Mouse (Mus musculus) MEL-GATA-1-ER (cell line): ENCODE data around the gene Cnfn.
"Not testable (repeated sequence)": the region's sequence is repeated elsewhere in the genome, so short reads cannot be mapped to it uniquely, and the experiment has no call there.

Experiments used
- DNase-seq: peaks from one replicate; pipeline ENCODE4 v3.0.0-alpha.2; 2012; ENCODE audit warnings: low read depth; ENCODE audit errors: extremely low read depth

Gene Cnfn

GRCm38 (mm10) chr7:25369058-25369749 lies at the start of gene Cnfn:
Cnfn (minus strand) TSS chr7:25369724.
- DNase-seq = no peak

DNA sequence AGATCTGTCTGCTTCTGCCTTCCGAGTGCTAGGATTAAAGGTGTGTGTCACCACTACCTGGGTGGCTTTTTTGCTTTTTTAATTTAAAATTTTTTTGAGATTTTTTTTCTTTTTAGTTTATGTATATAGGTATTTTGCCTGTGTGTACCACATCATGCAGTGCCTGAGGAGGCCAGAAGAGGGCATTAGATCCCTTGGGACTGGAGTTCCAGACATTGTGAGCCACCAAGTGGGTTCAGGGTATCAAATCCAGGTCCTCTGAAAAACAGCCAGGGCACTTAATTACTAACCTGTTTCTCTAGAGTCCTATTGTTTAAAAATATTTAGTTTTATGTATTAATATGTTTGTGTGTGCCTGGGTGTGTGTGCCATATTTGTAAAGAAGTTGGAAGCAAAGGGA lies 48.1 kb upstream of the Cnfn start:
- peak; percentile 24 for DNase-seq

DNA sequence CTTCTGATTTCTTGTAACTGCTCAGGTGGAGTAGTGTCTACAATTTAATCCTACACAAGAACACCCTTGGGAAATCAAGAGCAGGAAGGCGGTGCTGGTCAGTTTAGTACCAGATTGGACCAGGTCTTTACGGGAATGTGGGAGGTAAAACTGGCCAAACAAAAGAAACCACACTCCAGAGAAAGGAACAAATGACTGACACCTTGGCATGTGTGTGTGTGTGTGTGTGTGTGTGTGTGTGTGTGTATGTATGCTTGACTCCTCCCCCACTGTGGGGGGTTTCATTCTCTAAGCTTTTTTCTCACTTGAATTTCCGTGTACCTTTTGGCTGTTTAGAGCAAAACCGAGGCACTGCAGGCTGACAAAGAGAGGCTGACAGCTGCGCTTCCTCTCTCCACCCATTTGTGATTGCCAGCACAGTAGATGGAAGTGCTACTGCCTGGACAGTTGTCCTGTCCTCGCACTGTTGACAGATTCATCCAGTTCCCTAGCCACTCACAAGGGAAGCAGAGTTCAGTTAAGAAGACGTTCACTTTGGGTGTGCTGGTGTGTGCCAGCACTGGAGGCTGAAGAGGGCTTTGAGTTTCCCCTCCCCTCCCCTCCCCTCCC lies 43.4 kb upstream of the Cnfn start, which contains the start of gene Cxcl17:
Cxcl17 (minus strand) TSS at position 54 of the 609 bp plus-strand sequence.
- DNase-seq = no peak

DNA sequence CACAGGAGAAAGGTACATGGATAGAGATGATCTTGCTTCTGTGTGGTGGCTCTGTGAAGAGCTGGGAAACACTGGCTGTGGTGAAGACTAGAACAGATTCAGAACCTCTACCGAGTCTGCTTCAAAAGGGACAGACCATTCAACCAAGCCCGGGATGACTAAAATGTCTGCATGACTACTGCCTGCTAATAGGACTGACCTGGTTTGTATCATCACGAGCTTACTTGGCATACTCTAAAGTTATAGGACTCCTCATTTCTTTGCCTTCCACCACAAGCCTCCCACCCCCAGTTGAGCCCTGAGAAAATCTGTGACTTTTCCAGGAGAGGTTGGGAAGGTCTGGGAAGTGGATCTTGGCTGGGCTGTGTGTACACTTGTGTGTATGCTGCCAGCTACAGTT lies 42.3 kb upstream of the Cnfn start:
- no peak for DNase-seq

GRCm38 (mm10) chr7:25410969-25411615 lies 41.6 kb upstream of the Cnfn start:
- DNase-seq = no peak

DNA sequence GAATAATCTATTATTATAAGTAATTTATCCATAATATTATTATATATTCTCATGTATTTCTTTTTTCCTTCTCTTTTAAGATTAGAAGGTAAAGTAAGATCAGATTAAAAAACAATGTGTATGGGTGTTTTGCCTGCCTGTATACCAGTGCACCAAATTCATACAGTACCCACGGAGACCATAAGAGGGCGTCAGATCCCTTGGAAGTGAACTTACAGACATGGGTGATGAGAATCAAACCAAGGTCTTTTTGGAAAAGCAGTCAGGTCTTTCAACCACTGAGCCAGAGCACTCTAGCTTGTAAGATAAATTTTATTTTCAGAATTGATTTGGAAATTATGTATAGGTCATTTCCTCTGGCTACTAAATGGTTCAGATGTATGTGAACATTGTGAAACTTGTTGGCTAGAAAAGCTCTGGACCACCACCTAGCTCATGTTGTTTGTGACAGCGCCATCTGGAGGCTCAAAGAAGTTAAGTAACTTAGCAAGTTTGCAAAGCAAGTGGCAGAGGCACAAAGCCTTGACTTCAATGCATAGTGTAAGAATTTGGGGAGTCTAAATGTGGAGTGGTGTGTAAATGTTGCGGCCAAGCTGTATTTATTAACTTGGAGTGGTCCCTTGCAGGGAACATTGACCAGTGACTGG lies 39.7 kb upstream of the Cnfn start:
- peak; percentile 75 for DNase-seq

DNA sequence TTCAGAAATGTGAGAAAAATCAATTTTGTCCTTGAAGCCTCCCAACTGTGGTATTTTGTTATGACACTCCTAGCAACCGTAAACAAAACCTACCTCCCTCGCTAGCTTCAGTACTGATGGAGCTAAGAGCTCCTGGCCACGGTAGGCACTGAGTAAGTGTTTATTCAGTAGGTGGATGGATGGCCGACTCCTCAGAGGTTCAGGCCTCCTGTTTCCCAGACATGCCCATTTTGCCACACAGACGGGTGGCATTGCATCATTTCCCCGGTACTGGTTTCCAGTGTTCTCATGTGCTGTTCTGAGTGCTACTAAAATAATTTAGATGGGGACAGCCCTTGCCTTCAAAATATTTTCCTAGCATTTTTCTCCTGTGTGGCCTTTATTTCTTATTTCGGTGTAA lies 36.9 kb upstream of the Cnfn start:
- no peak for DNase-seq

DNA sequence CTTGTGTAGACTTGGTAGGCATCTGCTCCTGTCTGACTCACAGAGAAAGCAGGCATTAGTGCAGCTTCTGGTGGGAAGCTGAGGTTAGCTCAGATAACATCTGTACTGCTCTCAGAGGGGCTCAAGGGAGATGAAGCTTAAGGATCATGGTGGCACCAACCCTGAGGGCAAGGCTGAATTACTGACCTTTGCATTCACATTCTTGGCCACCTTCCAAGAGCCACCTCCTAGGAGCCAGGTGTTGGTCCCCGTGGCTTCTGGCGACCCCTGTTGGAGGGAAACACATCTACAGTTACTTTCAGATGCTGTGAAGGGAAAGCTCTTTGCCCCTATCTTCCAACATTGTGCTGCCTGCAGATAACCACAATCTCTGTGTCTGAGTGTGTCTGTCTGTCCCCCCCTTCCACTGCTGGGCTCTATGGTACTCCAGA lies 33.2 kb upstream of the Cnfn start:
- DNase-seq = peak; percentile 18

- no peak for DNase-seq
These were observed 32.5 kb upstream of the Cnfn start for GRCm38 (mm10) chr7:25401986-25402385.

DNA sequence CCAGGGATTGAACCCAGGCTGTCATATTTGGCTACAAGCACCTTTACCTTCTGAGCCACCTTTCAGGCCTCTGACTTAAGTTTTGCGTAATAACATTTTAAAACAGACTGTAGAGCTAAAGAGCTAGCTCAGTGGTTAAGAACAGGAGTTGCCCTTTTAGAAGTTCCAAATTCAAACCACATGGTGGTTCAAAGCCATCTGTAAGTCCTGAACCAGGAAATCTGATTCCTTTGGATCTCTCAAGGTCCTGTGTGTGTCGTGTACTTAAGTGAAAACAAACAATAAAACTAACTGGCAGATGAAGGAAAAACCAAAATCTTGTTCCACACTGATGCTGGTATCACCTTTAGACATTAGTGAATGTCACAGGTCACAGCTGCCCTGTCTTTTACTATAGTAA lies 32.0 kb upstream of the Cnfn start:
- no peak for DNase-seq

DNA sequence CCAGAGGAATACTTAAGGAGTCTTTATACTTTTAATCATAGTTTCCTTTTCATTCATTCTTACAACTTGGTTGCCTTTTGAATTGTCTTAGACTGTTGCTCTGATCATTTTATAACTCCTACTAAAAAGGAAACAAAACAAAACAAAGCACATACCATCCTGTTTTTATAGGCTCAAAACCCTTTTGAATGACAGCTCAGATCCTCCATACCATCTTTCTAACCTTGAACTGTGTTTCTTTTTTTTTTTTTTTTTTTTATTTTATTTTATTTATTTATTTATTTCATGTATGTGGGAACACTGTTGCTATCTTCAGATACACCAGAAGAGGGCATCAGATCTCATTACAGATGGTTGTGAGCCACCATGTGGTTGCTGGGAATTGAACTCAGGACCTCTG lies 29.5 kb upstream of the Cnfn start:
- DNase-seq = not testable (repeated sequence)

DNA sequence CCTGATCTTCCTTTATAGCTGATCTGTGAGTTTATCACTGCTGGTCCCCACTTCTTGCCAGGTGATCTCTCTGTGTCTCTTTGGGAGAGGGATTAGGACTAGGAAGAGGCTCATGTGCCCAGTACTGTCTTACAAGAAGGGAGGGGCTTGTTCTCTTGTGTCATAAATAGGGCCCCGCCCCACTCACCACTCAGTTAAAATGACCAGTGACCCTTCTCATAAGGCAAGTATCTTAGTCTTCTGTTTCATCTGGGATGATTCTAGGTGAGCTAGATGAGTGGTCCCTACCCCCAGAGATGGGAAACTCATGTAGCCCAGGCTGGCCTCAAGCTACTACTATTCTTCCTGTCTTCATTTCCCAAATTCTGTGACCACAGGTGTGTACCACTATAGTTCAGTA lies 29.1 kb upstream of the Cnfn start, which contains the start of gene Lipe:
Lipe (minus strand) TSS at position 101 of the 400 bp plus-strand sequence.
- DNase-seq = no peak

DNA sequence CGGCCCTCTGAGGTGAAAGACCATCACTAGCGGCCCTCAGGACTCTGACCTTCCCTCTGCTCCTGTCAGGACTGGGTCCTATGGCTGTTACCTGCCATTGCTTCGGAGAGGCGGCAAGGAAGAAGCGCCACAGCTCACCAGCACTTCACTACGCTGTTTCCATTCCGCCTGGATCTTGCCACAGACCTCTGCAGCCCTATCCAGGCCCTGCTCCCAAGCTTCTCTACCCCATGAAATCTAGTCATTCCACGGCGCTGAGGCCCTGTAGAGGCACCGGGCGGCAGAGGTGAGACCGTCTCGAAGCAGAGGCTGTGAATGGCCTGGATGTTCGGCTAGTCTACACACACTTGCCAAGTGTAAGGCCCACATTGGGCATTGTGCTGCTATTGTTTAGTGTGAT lies 27.1 kb upstream of the Cnfn start:
- no peak for DNase-seq

GRCm38 (mm10) chr7:25395558-25396521 lies 26.3 kb upstream of the Cnfn start:
- DNase-seq = peak; percentile 89

- DNase-seq = peak; percentile 40
These were observed 25.6 kb upstream of the Cnfn start for GRCm38 (mm10) chr7:25395186-25395557.

DNA sequence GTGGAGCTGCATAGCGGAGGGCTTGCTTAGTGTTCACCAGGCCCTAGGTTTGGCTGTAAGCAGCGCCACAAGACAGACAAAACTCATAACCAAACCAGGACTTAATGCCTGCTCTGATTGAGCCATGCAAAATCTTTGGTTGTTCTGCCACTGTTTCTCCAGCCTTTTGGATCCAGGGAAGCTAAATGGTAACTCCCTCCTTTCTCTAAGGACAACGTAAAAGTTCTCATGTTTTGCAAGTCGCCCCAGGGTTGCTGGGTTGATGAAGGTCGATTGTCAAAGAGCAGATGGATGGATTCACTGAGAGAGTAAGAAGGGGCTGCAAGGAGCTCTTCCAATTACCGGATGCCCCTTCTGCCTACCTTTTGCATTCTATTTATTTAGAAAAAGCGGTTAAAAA lies 25.2 kb upstream of the Cnfn start:
- no peak for DNase-seq

DNA sequence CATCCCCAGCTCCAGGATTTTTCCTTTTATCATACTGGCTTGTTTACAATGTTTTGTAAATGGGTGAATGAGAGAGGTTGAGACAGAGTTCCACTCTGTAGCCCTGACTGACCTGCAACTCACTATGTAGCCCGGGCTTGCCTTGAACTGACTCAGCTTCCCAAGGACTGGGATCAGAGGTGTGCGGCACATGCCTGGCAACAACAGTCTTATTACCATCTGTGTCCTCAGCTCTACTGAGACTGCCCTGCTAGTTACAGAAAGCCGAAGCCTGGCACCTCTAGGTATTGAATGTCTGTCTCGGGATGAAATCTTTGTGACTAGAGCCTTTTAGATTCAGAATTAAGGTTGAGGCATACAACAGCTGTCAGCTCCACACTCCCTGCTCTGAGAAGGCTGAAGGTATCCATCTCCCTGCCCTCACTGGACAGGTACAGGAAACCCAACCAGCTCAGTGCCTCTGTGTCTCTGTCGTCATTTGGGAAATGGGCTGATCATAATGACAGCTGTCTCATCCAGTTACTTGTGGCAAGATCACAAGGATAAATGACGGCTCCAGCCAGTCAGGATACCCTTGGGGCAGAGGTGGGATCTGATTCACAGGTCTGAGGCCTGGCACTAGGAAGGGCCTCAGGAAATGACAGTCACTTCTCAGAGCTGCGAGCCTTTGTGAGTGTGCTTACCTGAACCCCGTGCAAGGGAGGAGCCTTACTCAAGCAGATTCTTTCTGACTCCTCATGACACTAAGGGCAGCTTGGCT lies 24.1 kb upstream of the Cnfn start:
- DNase-seq = no peak

DNA sequence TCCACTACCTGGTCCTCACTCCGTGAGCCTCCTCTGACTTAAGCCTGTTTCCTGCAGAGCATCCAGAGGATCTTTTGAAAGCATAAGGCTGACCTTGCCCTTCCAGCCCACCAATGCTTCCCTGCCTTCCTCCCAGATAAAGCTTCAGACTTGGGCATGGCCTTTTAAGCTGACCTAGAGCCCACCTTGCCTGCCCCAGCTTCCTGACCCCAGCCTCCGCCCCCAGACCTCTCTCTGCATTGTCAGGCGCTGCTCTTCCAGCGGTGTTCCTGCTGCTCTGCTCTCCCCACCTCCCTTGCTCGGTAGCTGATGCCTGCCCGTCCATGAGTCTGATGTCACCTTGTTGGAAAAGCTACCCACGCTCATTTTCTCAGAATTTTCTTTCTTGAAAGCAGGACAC lies 23.3 kb upstream of the Cnfn start:
- no peak for DNase-seq

GRCm38 (mm10) chr7:25391856-25392453 lies 22.4 kb upstream of the Cnfn start:
- no peak for DNase-seq

DNA sequence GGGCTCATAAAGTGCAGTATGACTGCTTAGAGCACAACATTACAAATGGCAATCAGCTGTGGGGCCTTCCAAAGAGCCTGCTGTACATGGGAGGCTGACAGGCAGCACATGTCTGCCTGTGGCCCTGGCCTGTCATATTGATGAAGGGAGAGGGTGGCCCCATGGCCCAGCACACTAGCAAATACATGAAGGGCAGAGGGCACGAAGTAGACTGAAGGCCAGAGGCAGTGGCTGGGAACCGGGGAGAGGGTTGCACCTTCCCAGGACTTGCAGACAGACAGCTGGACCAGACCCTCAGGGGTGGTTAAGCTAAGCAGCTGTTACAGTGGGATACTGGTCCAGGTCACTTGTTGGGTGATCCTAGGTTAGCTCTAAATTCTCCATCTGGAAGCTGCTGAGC lies 21.5 kb upstream of the Cnfn start:
- no peak for DNase-seq
